ENCODE assay signal across 19 mouse cellular contexts in the genomic region with DNA sequence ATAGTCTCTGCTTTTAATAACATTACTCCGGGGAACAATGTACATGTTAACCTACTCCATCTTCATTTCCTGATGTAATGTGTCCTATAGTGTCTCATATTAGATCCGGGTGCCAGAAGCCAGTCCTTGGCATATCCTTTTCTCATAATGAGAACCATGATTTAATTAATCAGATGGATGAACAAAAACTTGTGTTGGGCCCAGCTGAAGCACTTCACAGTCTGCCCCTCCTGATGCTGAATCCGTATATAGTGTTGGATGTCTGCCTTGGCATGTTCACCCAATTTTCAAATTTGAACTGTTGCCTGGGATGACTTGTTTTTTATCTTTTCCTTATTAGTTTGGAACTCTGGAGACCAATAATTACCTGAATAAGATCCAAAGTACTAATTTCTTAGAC.
DNase-seq lines count a peak whose midpoint lies in the region; ATAC-seq and TF ChIP-seq lines count a peak whose summit lies in the region.
"Had no signal": no experiment of that assay in that cellular context is flagged by ENCODE, and none has a peak within 500 bp of the region (broad histone marks: within the 10 kb centered on the region; RNA-seq: fewer than 3 reads in every experiment).

No protein-coding gene starts in this region.

- DNase-seq in cerebellum, postnatal 14 days: peak; percentile 19 to 37
- no peak for DNase-seq in cerebellum, adult 8-10 months
- DNase-seq in heart, adult 11 months: peak; percentile 41
- peak; percentile 1 to 55 for DNase-seq in layer of hippocampus, postnatal 14 days (ENCODE audit: low spot score in 2 of 2)
- no peak for DNase-seq in layer of hippocampus, adult 2 months (ENCODE audit: low spot score in 2 of 2)
- peak; percentile 78 for DNase-seq in brain, embryonic 14.5 days (ENCODE audit: low read depth)
- DNase-seq: adrenal gland, postnatal 10 days; cerebellum, adult 2 months; cerebellum, postnatal 36 days; gastrocnemius, adult 2 months; gastrocnemius, postnatal 25 days; heart, postnatal 10 days; heart, postnatal 4 days; kidney, adult 18-20 months had no signal

- TF ChIP-seq CTCF in layer of hippocampus, adult 2 months (conservative IDR thresholded peaks at IDR 0.05): no peak
- no peak for TF ChIP-seq CTCF in brain, embryonic 14.5 days (IDR thresholded peaks at IDR 0.05; ENCODE audit: borderline replicate concordance, extremely low read depth, insufficient read depth, insufficient read length)

- WGBS in heart, embryonic 12.5 days: 66% methylated on average over 3 of the region's 3 CpGs

- H3K4me2 ChIP-seq in heart, embryonic 12.5 days: no peak overlapping the region
- H3K4me2 ChIP-seq: hindbrain, embryonic 13.5 days; intestine, embryonic 15.5 days had no signal

- no peak for TF ChIP-seq POLR2A in brain, embryonic 14.5 days (IDR thresholded peaks at IDR 0.05; ENCODE audit: borderline replicate concordance, extremely low read depth, insufficient read depth, insufficient read length, poor library complexity, severe bottlenecking)

- H3K9me3 ChIP-seq in heart, embryonic 12.5 days (replicated peaks): no peaks in the 10 kb centered on the region
- H3K9me3 ChIP-seq: embryonic facial prominence, embryonic 10.5 days; hindbrain, embryonic 13.5 days; intestine, embryonic 15.5 days had no signal

- no peak overlapping the region for H3K4me3 ChIP-seq in heart, embryonic 12.5 days
- no peak overlapping the region for H3K4me3 ChIP-seq in layer of hippocampus, adult 2 months
- H3K4me3 ChIP-seq: embryonic facial prominence, embryonic 10.5 days; gastrocnemius, adult 2 months; hindbrain, embryonic 13.5 days; intestine, embryonic 15.5 days had no signal

- no peaks in the 10 kb centered on the region for H3K36me3 ChIP-seq in heart, embryonic 12.5 days
- H3K36me3 ChIP-seq: embryonic facial prominence, embryonic 10.5 days; hindbrain, embryonic 13.5 days; intestine, embryonic 15.5 days had no signal

- no peak overlapping the region for H3K9ac ChIP-seq in heart, embryonic 12.5 days
- H3K9ac ChIP-seq: hindbrain, embryonic 13.5 days; intestine, embryonic 15.5 days had no signal

- no peak for ATAC-seq in heart, embryonic 12.5 days (ENCODE audit: insufficient number of reproducible peaks, low FRiP score)
- no peak for ATAC-seq in megakaryocyte-erythroid progenitor cell, adult 5-6 weeks (replicated peaks; ENCODE audit: low FRiP score, low TSS enrichment, poor library complexity, severe bottlenecking)
- ATAC-seq: intestine, embryonic 15.5 days had no signal

- no peaks in the 10 kb centered on the region for H3K4me1 ChIP-seq in heart, embryonic 12.5 days (replicated peaks)
- H3K4me1 ChIP-seq: embryonic facial prominence, embryonic 10.5 days; hindbrain, embryonic 13.5 days; intestine, embryonic 15.5 days had no signal

- no peak overlapping the region for H3K27ac ChIP-seq in heart, embryonic 12.5 days (ENCODE audit: poor library complexity, severe bottlenecking)
- H3K27ac ChIP-seq in layer of hippocampus, adult 2 months: no peak overlapping the region
- H3K27ac ChIP-seq: embryonic facial prominence, embryonic 10.5 days; gastrocnemius, adult 2 months; hindbrain, embryonic 13.5 days; intestine, embryonic 15.5 days had no signal

- H3K27me3 ChIP-seq in heart, embryonic 12.5 days (replicated peaks): no peaks in the 10 kb centered on the region
- H3K27me3 ChIP-seq: hindbrain, embryonic 13.5 days; intestine, embryonic 15.5 days had no signal

Comparison
In these comparisons a context has a peak if more than half of its experiments do, and no peak if none do; other contexts are left out.
1. DNase-seq: peak in cerebellum, postnatal 14 days (2 of 2), heart, adult 11 months (single experiment), layer of hippocampus, postnatal 14 days (2 of 2) and brain, embryonic 14.5 days (single experiment); none in cerebellum, adult 8-10 months (single experiment) and layer of hippocampus, adult 2 months (0 of 2).